Mouse (Mus musculus) limb, embryonic 14.5 days (tissue): ENCODE data around the gene Gm26620. TPM values are rescaled to one million over a fixed set of nuclear protein-coding genes. Genes with fewer than 3 reads are reported as not detected.

Experiments used
- ATAC-seq: fragments of 200-750 bp; cut with Nextera tagmentation; 2 replicates; pipeline ENCODE4 v1.8.0; 2017; ENCODE audit warnings: low read depth, moderate number of reproducible peaks, moderate TSS enrichment; ENCODE audit not compliant: low FRiP score
- DNase-seq: peaks from one replicate; pipeline ENCODE4 v3.0.0-alpha.2; 2015; ENCODE audit warnings: low spot score
- H3K27ac ChIP-seq: fragments of 300-500 bp; sonication (generic); replicated peaks from 2 replicates; pipeline ENCODE4 v1.5.1; 2014; ENCODE audit warnings: low read depth, mild to moderate bottlenecking, low read length, moderate library complexity, mixed read lengths
- H3K27me3 ChIP-seq: fragments of 300-500 bp; sonication (generic); 2 replicates; pipeline ENCODE4 v1.6.1; 2014; ENCODE audit warnings: low read length, mixed read lengths; ENCODE audit not compliant: control insufficient read depth, insufficient read depth
- H3K36me3 ChIP-seq: fragments of 300-500 bp; sonication (generic); 2 replicates; pipeline ENCODE4 v1.6.1; 2014; ENCODE audit warnings: mild to moderate bottlenecking, low read length, moderate library complexity, mixed read lengths; ENCODE audit not compliant: control insufficient read depth, insufficient read depth
- H3K4me1 ChIP-seq: fragments of 300-500 bp; sonication (generic); 2 replicates; pipeline ENCODE4 v1.6.1; 2014; ENCODE audit warnings: antibody characterized with exemption, low read length, mixed read lengths; ENCODE audit not compliant: control insufficient read depth, insufficient read depth
- H3K4me2 ChIP-seq: fragments of 300-500 bp; sonication (generic); replicated peaks from 2 replicates; pipeline ENCODE4 v1.6.1; 2014; ENCODE audit warnings: low read depth, mild to moderate bottlenecking, low read length, moderate library complexity; ENCODE audit not compliant: severe bottlenecking
- H3K4me3 ChIP-seq: fragments of 300-500 bp; sonication (generic); replicated peaks from 2 replicates; pipeline ENCODE4 v1.5.1; 2014; ENCODE audit warnings: low read length
- H3K9ac ChIP-seq: fragments of 300-500 bp; sonication (generic); 2 replicates; pipeline ENCODE4 v1.6.1; 2014; ENCODE audit warnings: mild to moderate bottlenecking, low read depth, low read length, moderate library complexity; ENCODE audit not compliant: severe bottlenecking
- H3K9me3 ChIP-seq: fragments of 300-500 bp; sonication (generic); 2 replicates; pipeline ENCODE4 v1.6.1; 2016; ENCODE audit warnings: low read length; ENCODE audit not compliant: control insufficient read depth
- POLR2A ChIP-seq: fragments of 200-500 bp; IDR thresholded peaks from 2 replicates; pipeline ENCODE4 v1.8.0; 2012; ENCODE audit warnings: inconsistent platforms, mild to moderate bottlenecking, moderate library complexity, borderline replicate concordance; ENCODE audit not compliant: insufficient read depth, insufficient read length; ENCODE audit errors: extremely low read depth
- WGBS: fragments of 180-500 bp; shearing (Covaris S2); extraction: QIAGEN DNeasy Blood & Tissue Kit; methylation state at CpG from one replicate; pipeline ENCODE4 v1.1.7; 2014; 5-methylcytosine and 5-hydroxymethylcytosine counted together
- polyA plus RNA-seq, 2 experiments: library from polyadenylated mRNA; depleted of rRNA in 1 of 2; stranded (reverse) in 1 of 2; unstranded in 1 of 2; fragments of >200 nt; fragmentation: Nextera tagmentation in 1 of 2; extraction: Ambion mirVana in 1 of 2; gene quantifications; 2 replicates each; pipeline versions ENCODE4 v1.2.1 to v1.2.3; 2012 to 2014

Gm26620 gene
- polyA plus RNA-seq, 2 experiments = 0.78 to 0.91 TPM

- no peak for DNase-seq
- TF ChIP-seq POLR2A = no peak
- Histone ChIP-seq H3K9me3 (no peaks in the 10 kb centered on the region), H3K4me3 (0 out of 2 replicates have a peak overlapping the region, but pooled peaks have one; percentile 97), H3K27ac (no peak overlapping the region), H3K4me2 (peak overlapping the region; percentile 17; the same call in 1 of the 2 replicates), H3K9ac (0 out of 2 replicates have a peak overlapping the region, but pooled peaks have one; percentile 21), H3K36me3 (no peaks in the 10 kb centered on the region), H3K4me1 (peaks cover 9% of the 10 kb centered on the region), H3K27me3 (no peaks in the 10 kb centered on the region)
- 26% methylated on average over 6 of the region's 6 CpGs for WGBS
- ATAC-seq = no peak
Observed at GRCm38 (mm10) chr1:170886044-170886458, 1.2 kb downstream of the Gm26620 start.

- 69% methylated on average over 4 of the region's 4 CpGs for WGBS
- ATAC-seq = no peak
- H3K4me2 ChIP-seq = no peak overlapping the region
Observed at GRCm38 (mm10) chr1:170889310-170889709, 4.4 kb downstream of the Gm26620 start.

GRCm38 (mm10) chr1:170891646-170892045, 6.8 kb downstream of the Gm26620 start:
- no peaks in the 10 kb centered on the region for H3K36me3 ChIP-seq
- no peak overlapping the region for H3K9ac ChIP-seq
- no peaks in the 10 kb centered on the region for H3K27me3 ChIP-seq
- H3K4me3 ChIP-seq = no peak overlapping the region
- H3K4me1 ChIP-seq = no peaks in the 10 kb centered on the region
- H3K9me3 ChIP-seq = no peaks in the 10 kb centered on the region
- TF ChIP-seq POLR2A = no peak
- DNase-seq (no peak), ATAC-seq (no peak)
- H3K4me2 ChIP-seq = no peak overlapping the region
- H3K27ac ChIP-seq = no peak overlapping the region
- WGBS = 59% methylated on average over 2 of the region's 2 CpGs

More at GRCm38 (mm10) chr1:170889310-170889709, 4.4 kb downstream of the Gm26620 start:
- peaks cover 8% of the 10 kb centered on the region for H3K4me1 ChIP-seq
- no peak overlapping the region for H3K27ac ChIP-seq
- no peak overlapping the region for H3K9ac ChIP-seq
- TF ChIP-seq POLR2A = no peak
- H3K4me3 ChIP-seq = no peak overlapping the region
- no peak for DNase-seq
- no peaks in the 10 kb centered on the region for H3K9me3 ChIP-seq
- H3K27me3 ChIP-seq = no peaks in the 10 kb centered on the region
- H3K36me3 ChIP-seq = no peaks in the 10 kb centered on the region

- 62% methylated on average over 1 of the region's 1 CpGs for WGBS
- no peak for TF ChIP-seq POLR2A
- H3K9me3 ChIP-seq = no peaks in the 10 kb centered on the region
- no peaks in the 10 kb centered on the region for H3K4me1 ChIP-seq
- no peak overlapping the region for H3K9ac ChIP-seq
- DNase-seq (no peak), ATAC-seq (no peak)
- H3K36me3 ChIP-seq = no peaks in the 10 kb centered on the region
- no peak overlapping the region for H3K4me2 ChIP-seq
- H3K4me3 ChIP-seq = no peak overlapping the region
- no peaks in the 10 kb centered on the region for H3K27me3 ChIP-seq
- H3K27ac ChIP-seq = no peak overlapping the region
Observed at GRCm38 (mm10) chr1:170892279-170892678, 7.4 kb downstream of the Gm26620 start.

- Histone ChIP-seq H3K4me3 (no peak overlapping the region), H3K4me2 (no peak overlapping the region), H3K4me1 (no peaks in the 10 kb centered on the region), H3K9ac (no peak overlapping the region), H3K9me3 (no peaks in the 10 kb centered on the region), H3K27ac (no peak overlapping the region), H3K36me3 (no peaks in the 10 kb centered on the region), H3K27me3 (no peaks in the 10 kb centered on the region)
- ATAC-seq (no peak), DNase-seq (peak; percentile 46)
- no peak for TF ChIP-seq POLR2A
- 63% methylated on average over 9 of the region's 9 CpGs for WGBS
Observed at GRCm38 (mm10) chr1:170894603-170895602, 10.0 kb downstream of the Gm26620 start.
